Mouse (Mus musculus) forebrain, embryonic 13.5 days (tissue): ENCODE results near the gene Galnt4. TPM values are rescaled to one million over a fixed set of nuclear protein-coding genes. Genes with fewer than 3 reads are reported as not detected.

Source experiments
- ATAC-seq: fragments of 200-750 bp; cut with Nextera tagmentation; 2 replicates; pipeline ENCODE4 v1.8.0; 2017
- H3K27ac ChIP-seq: fragments of 300-500 bp; sonication (generic); 2 replicates; pipeline ENCODE4 v1.5.1; 2015; ENCODE audit warnings: inconsistent platforms, mild to moderate bottlenecking, moderate library complexity
- H3K27me3 ChIP-seq: fragments of 300-500 bp; sonication (generic); 2 replicates; pipeline ENCODE4 v1.6.1; 2015; ENCODE audit warnings: mild to moderate bottlenecking, inconsistent platforms
- H3K36me3 ChIP-seq: fragments of 300-500 bp; sonication (generic); 2 replicates; pipeline ENCODE4 v1.6.1; 2015; ENCODE audit warnings: mild to moderate bottlenecking, inconsistent platforms; ENCODE audit not compliant: poor library complexity, severe bottlenecking
- H3K4me1 ChIP-seq: fragments of 300-500 bp; sonication (generic); 2 replicates; pipeline ENCODE4 v1.6.1; 2015; ENCODE audit warnings: inconsistent platforms
- H3K4me2 ChIP-seq: fragments of 300-500 bp; sonication (generic); 2 replicates; pipeline ENCODE4 v1.6.1; 2015; ENCODE audit warnings: inconsistent platforms, mild to moderate bottlenecking, moderate library complexity
- H3K4me3 ChIP-seq: fragments of 300-500 bp; sonication (generic); 2 replicates; pipeline ENCODE4 v1.5.1; 2015; ENCODE audit warnings: mild to moderate bottlenecking, inconsistent platforms
- H3K9ac ChIP-seq: fragments of 300-500 bp; sonication (generic); 2 replicates; pipeline ENCODE4 v1.6.1; 2015; ENCODE audit warnings: mild to moderate bottlenecking, inconsistent platforms
- H3K9me3 ChIP-seq: fragments of 300-500 bp; sonication (generic); replicated peaks from 2 replicates; pipeline ENCODE4 v1.6.1; 2016; ENCODE audit warnings: inconsistent platforms
- WGBS: fragments of 180-500 bp; shearing (Covaris S2); methylation state at CpG from one replicate; pipeline ENCODE4 v1.1.7; 2015; 5-methylcytosine and 5-hydroxymethylcytosine counted together
- polyA plus RNA-seq: library from polyadenylated mRNA; unstranded; fragments of >200 nt; fragmentation: Nextera tagmentation; extraction: Ambion mirVana; gene quantifications from 2 replicates; pipeline ENCODE4 v1.2.1, GENCODE M21; 2015

The Galnt4 gene
- polyA plus RNA-seq, 1 experiment from 2014 or later = 2.4 TPM

GRCm38 (mm10) chr10:99093364-99093763 lies 14.6 kb upstream of the Galnt4 start:
- H3K4me2 ChIP-seq = no peak overlapping the region
- H3K9me3 ChIP-seq = no peaks in the 10 kb centered on the region
- no peaks in the 10 kb centered on the region for H3K4me1 ChIP-seq
- H3K36me3 ChIP-seq = no peaks in the 10 kb centered on the region
- H3K9ac ChIP-seq = no peak overlapping the region
- no peak overlapping the region for H3K4me3 ChIP-seq
- no peak for ATAC-seq
- 86% methylated on average over 2 of the region's 2 CpGs for WGBS
- H3K27ac ChIP-seq = no peak overlapping the region
- no peaks in the 10 kb centered on the region for H3K27me3 ChIP-seq

- H3K9ac ChIP-seq = no peak overlapping the region
- no peaks in the 10 kb centered on the region for H3K27me3 ChIP-seq
- H3K27ac ChIP-seq = no peak overlapping the region
- no peak overlapping the region for H3K4me3 ChIP-seq
- WGBS = 68% methylated on average over 2 of the region's 2 CpGs
- H3K4me1 ChIP-seq = no peaks in the 10 kb centered on the region
- H3K9me3 ChIP-seq = no peaks in the 10 kb centered on the region
- H3K36me3 ChIP-seq = no peaks in the 10 kb centered on the region
- H3K4me2 ChIP-seq = no peak overlapping the region
- no peak for ATAC-seq
Observed at GRCm38 (mm10) chr10:99095114-99095513, 12.8 kb upstream of the Galnt4 start.

- no peak overlapping the region for H3K4me2 ChIP-seq
- no peaks in the 10 kb centered on the region for H3K36me3 ChIP-seq
- H3K4me1 ChIP-seq = no peaks in the 10 kb centered on the region
- no peaks in the 10 kb centered on the region for H3K27me3 ChIP-seq
- no peak overlapping the region for H3K4me3 ChIP-seq
- no peak overlapping the region for H3K27ac ChIP-seq
- ATAC-seq = no peak
- H3K9me3 ChIP-seq = no peaks in the 10 kb centered on the region
- 76% methylated on average over 10 of the region's 10 CpGs for WGBS
- no peak overlapping the region for H3K9ac ChIP-seq
Observed at GRCm38 (mm10) chr10:99097374-99097773, 10.6 kb upstream of the Galnt4 start.

- H3K9me3 ChIP-seq = no peaks in the 10 kb centered on the region
- no peaks in the 10 kb centered on the region for H3K27me3 ChIP-seq
- peaks cover 30% of the 10 kb centered on the region for H3K4me1 ChIP-seq
- H3K27ac ChIP-seq = no peak overlapping the region
- 84% methylated on average over 3 of the region's 3 CpGs for WGBS
- ATAC-seq = no peak
- H3K4me3 ChIP-seq = no peak overlapping the region
- no peak overlapping the region for H3K9ac ChIP-seq
- H3K4me2 ChIP-seq = peak overlapping the region; percentile 88; the same call in 1 of the 2 replicates
- H3K36me3 ChIP-seq = peaks cover 13% of the 10 kb centered on the region
Observed at GRCm38 (mm10) chr10:99105522-99105921, 2.4 kb upstream of the Galnt4 start.

GRCm38 (mm10) chr10:99106311-99106702 lies 1.7 kb upstream of the Galnt4 start:
- 26% methylated on average over 8 of the region's 8 CpGs for WGBS
- H3K36me3 ChIP-seq = peaks cover 20% of the 10 kb centered on the region
- peak overlapping the region; percentile 88 for H3K4me2 ChIP-seq
- peaks cover 35% of the 10 kb centered on the region for H3K4me1 ChIP-seq
- peak overlapping the region; percentile 92 for H3K4me3 ChIP-seq
- H3K9ac ChIP-seq = peak overlapping the region; percentile 91
- ATAC-seq = no peak
- peak overlapping the region; percentile 93; the same call in 1 of the 2 replicates for H3K27ac ChIP-seq
- no peaks in the 10 kb centered on the region for H3K27me3 ChIP-seq
- H3K9me3 ChIP-seq = no peaks in the 10 kb centered on the region

GRCm38 (mm10) chr10:99106703-99107631 lies 992 bp upstream of the Galnt4 start, which contains the start of gene Poc1b:
Gene Poc1b (plus strand): TSS chr10:99107036.
- WGBS = under 1% methylated on average over 100 of the region's 106 CpGs
- peak within 1 kb of the TSS; percentile 88 for H3K4me2 ChIP-seq
- peak within 1 kb of the TSS; percentile 92 for H3K4me3 ChIP-seq
- H3K27ac ChIP-seq = peak within 1 kb of the TSS; percentile 93
- ATAC-seq = peak; percentile 96
- H3K4me1 ChIP-seq = peaks cover 39% of the 10 kb centered on the region
- peaks cover 23% of the 10 kb centered on the region for H3K36me3 ChIP-seq
- H3K27me3 ChIP-seq = no peaks in the 10 kb centered on the region
- peak within 1 kb of the TSS; percentile 91 for H3K9ac ChIP-seq
- no peaks in the 10 kb centered on the region for H3K9me3 ChIP-seq

GRCm38 (mm10) chr10:99108431-99108982 lies 548 bp downstream of the Galnt4 start:
- Histone ChIP-seq H3K9me3 (no peaks in the 10 kb centered on the region), H3K27me3 (no peaks in the 10 kb centered on the region), H3K4me3 (peak overlapping the region; percentile 92), H3K4me1 (peaks cover 43% of the 10 kb centered on the region), H3K4me2 (peak overlapping the region; percentile 88), H3K9ac (peak overlapping the region; percentile 91), H3K27ac (no peak overlapping the region), H3K36me3 (peaks cover 23% of the 10 kb centered on the region)
- WGBS = 27% methylated on average over 12 of the region's 12 CpGs
- no peak for ATAC-seq

- peaks cover 23% of the 10 kb centered on the region for H3K36me3 ChIP-seq
- H3K27me3 ChIP-seq = no peaks in the 10 kb centered on the region
- WGBS = 63% methylated on average over 3 of the region's 3 CpGs
- no peaks in the 10 kb centered on the region for H3K9me3 ChIP-seq
- H3K9ac ChIP-seq = no peak overlapping the region
- no peak for ATAC-seq
- peaks cover 29% of the 10 kb centered on the region for H3K4me1 ChIP-seq
- no peak overlapping the region for H3K4me2 ChIP-seq
- H3K27ac ChIP-seq = no peak overlapping the region
- H3K4me3 ChIP-seq = no peak overlapping the region
Observed at GRCm38 (mm10) chr10:99113533-99113932, 5.6 kb downstream of the Galnt4 start.

- Histone ChIP-seq H3K27ac (no peak overlapping the region), H3K27me3 (no peaks in the 10 kb centered on the region), H3K9ac (no peak overlapping the region), H3K4me1 (peaks cover 21% of the 10 kb centered on the region), H3K36me3 (peaks cover 21% of the 10 kb centered on the region), H3K4me2 (no peak overlapping the region), H3K4me3 (no peak overlapping the region), H3K9me3 (no peaks in the 10 kb centered on the region)
- 87% methylated on average over 8 of the region's 8 CpGs for whole genome bisulfite sequencing
- ATAC-seq = no peak
Observed at GRCm38 (mm10) chr10:99114295-99114694, 6.3 kb downstream of the Galnt4 start.

- Histone ChIP-seq H3K9me3 (no peaks in the 10 kb centered on the region), H3K27ac (no peak overlapping the region), H3K4me2 (no peak overlapping the region), H3K27me3 (no peaks in the 10 kb centered on the region), H3K36me3 (peaks cover 9% of the 10 kb centered on the region; the same call in 1 of the 2 replicates), H3K4me3 (no peak overlapping the region), H3K4me1 (peaks cover 13% of the 10 kb centered on the region), H3K9ac (no peak overlapping the region)
- no peak for ATAC-seq
- 71% methylated on average over 18 of the region's 18 CpGs for WGBS
Observed at GRCm38 (mm10) chr10:99115471-99116236, 7.7 kb downstream of the Galnt4 start.

- Histone ChIP-seq H3K9me3 (no peaks in the 10 kb centered on the region), H3K4me2 (no peak overlapping the region), H3K4me1 (peaks cover 9% of the 10 kb centered on the region), H3K4me3 (no peak overlapping the region), H3K27ac (no peak overlapping the region), H3K27me3 (no peaks in the 10 kb centered on the region), H3K36me3 (peaks cover 3% of the 10 kb centered on the region; the same call in 1 of the 2 replicates), H3K9ac (no peak overlapping the region)
- 83% methylated on average over 8 of the region's 8 CpGs for WGBS
- no peak for ATAC-seq
Observed at GRCm38 (mm10) chr10:99116237-99116632, 8.3 kb downstream of the Galnt4 start.
